Comparison of ENCODE assay signal across 13 mouse cellular contexts in genomic region chr8:70719796-70720270, GRCm38 (mm10). TPM values are rescaled to one million over a fixed set of nuclear protein-coding genes. Genes with fewer than 3 reads are reported as not detected.
DNase-seq lines count a peak whose midpoint lies in the region; ATAC-seq and TF ChIP-seq lines count a peak whose summit lies in the region.
"Had no signal": no experiment of that assay in that cellular context is flagged by ENCODE, and none has a peak within 500 bp of the region (broad histone marks: within the 10 kb centered on the region; RNA-seq: fewer than 3 reads in every experiment).

No protein-coding gene starts in this region.

- peak; percentile 33 to 55 for DNase-seq in heart, adult 18-20 months
- DNase-seq in heart, embryonic 10.5 days (ENCODE audit: low spot score) = no peak
- DNase-seq in testis, postnatal 10 days (ENCODE audit: low spot score) = peak; percentile 43
- DNase-seq in testis, postnatal 14 days (ENCODE audit: low spot score) = no peak
- peak; percentile 78 for DNase-seq in stomach, postnatal 0 days (ENCODE audit: low spot score)
- DNase-seq in embryo, embryonic 9.5 days (ENCODE audit: extremely low spot score) = no peak

- no peaks in the 10 kb centered on the region for H3K36me3 ChIP-seq in heart, embryonic 10.5 days
- H3K36me3 ChIP-seq in intestine, postnatal 0 days (ENCODE audit: control insufficient read depth, insufficient read depth) = no peaks in the 10 kb centered on the region; the same call in 1 of the 2 replicates
- no peaks in the 10 kb centered on the region for H3K36me3 ChIP-seq in stomach, postnatal 0 days (ENCODE audit: control insufficient read depth, insufficient read depth, low read length)
- H3K36me3 ChIP-seq: embryonic facial prominence, embryonic 13.5 days; forebrain, embryonic 15.5 days; G1E; hindbrain, embryonic 13.5 days; limb, embryonic 13.5 days had no signal

- no peak overlapping the region for H3K27ac ChIP-seq in heart, embryonic 10.5 days
- no peak overlapping the region for H3K27ac ChIP-seq in intestine, postnatal 0 days (ENCODE audit: low read depth, low read length)
- peak overlapping the region; percentile 69 for H3K27ac ChIP-seq in stomach, postnatal 0 days (replicated peaks)
- H3K27ac ChIP-seq: embryonic facial prominence, embryonic 13.5 days; forebrain, embryonic 15.5 days; hindbrain, embryonic 13.5 days; limb, embryonic 13.5 days had no signal

- H3K9ac ChIP-seq in intestine, postnatal 0 days (ENCODE audit: low read depth, low read length) = no peak overlapping the region
- H3K9ac ChIP-seq in stomach, postnatal 0 days (ENCODE audit: low read length) = no peak overlapping the region; the same call in 1 of the 2 replicates
- H3K9ac ChIP-seq: embryonic facial prominence, embryonic 13.5 days; forebrain, embryonic 15.5 days; hindbrain, embryonic 13.5 days; limb, embryonic 13.5 days had no signal

- H3K27me3 ChIP-seq in heart, embryonic 10.5 days (ENCODE audit: insufficient read depth, poor library complexity, severe bottlenecking) = peaks cover 54% of the 10 kb centered on the region
- no peaks in the 10 kb centered on the region for H3K27me3 ChIP-seq in intestine, postnatal 0 days (replicated peaks; ENCODE audit: control insufficient read depth, insufficient read depth, low read length)
- H3K27me3 ChIP-seq in stomach, postnatal 0 days (ENCODE audit: control insufficient read depth, insufficient read depth, low read length) = no peaks in the 10 kb centered on the region
- H3K27me3 ChIP-seq: embryonic facial prominence, embryonic 13.5 days had no signal

- peak; percentile 23; the same call in 1 of the 2 replicates for ATAC-seq in intestine, postnatal 0 days
- peak; percentile 79 for ATAC-seq in stomach, postnatal 0 days (ENCODE audit: low FRiP score, low TSS enrichment)
- ATAC-seq: forebrain, embryonic 15.5 days had no signal

- 0 out of 2 replicates have a peak overlapping the region, but pooled peaks have one; percentile 7 for H3K4me2 ChIP-seq in intestine, postnatal 0 days (replicated peaks; ENCODE audit: low read depth)
- H3K4me2 ChIP-seq in stomach, postnatal 0 days (replicated peaks; ENCODE audit: low read depth) = no peak overlapping the region
- H3K4me2 ChIP-seq: embryonic facial prominence, embryonic 13.5 days; forebrain, embryonic 15.5 days; heart, embryonic 11.5 days; hindbrain, embryonic 13.5 days; limb, embryonic 13.5 days had no signal

- 53% methylated on average over 9 of the region's 9 CpGs for WGBS in heart, embryonic 10.5 days
- WGBS in intestine, postnatal 0 days = 34% methylated on average over 9 of the region's 9 CpGs
- WGBS in stomach, postnatal 0 days = 44% methylated on average over 9 of the region's 9 CpGs

- H3K9me3 ChIP-seq in heart, embryonic 10.5 days = no peaks in the 10 kb centered on the region
- no peaks in the 10 kb centered on the region for H3K9me3 ChIP-seq in intestine, postnatal 0 days (ENCODE audit: control insufficient read depth)
- no peaks in the 10 kb centered on the region for H3K9me3 ChIP-seq in stomach, postnatal 0 days (ENCODE audit: control insufficient read depth, low read length)
- H3K9me3 ChIP-seq: embryonic facial prominence, embryonic 13.5 days; forebrain, embryonic 15.5 days; G1E; hindbrain, embryonic 13.5 days; limb, embryonic 13.5 days had no signal

- no peak for TF ChIP-seq CTCF in intestine, postnatal 0 days (IDR thresholded peaks at IDR 0.05; ENCODE audit: low read depth)
- TF ChIP-seq CTCF in stomach, postnatal 0 days (IDR thresholded peaks at IDR 0.05; ENCODE audit: low read depth) = no peak

- no peak overlapping the region for H3K4me3 ChIP-seq in heart, embryonic 10.5 days
- no peak overlapping the region for H3K4me3 ChIP-seq in intestine, postnatal 0 days (ENCODE audit: low read depth, low read length)
- no peak overlapping the region for H3K4me3 ChIP-seq in stomach, postnatal 0 days (ENCODE audit: low read depth, low read length)
- H3K4me3 ChIP-seq: embryonic facial prominence, embryonic 13.5 days; forebrain, embryonic 15.5 days; hindbrain, embryonic 13.5 days; limb, embryonic 13.5 days had no signal

- peaks cover 17% of the 10 kb centered on the region; the same call in 1 of the 2 replicates for H3K4me1 ChIP-seq in heart, embryonic 10.5 days
- no peaks in the 10 kb centered on the region for H3K4me1 ChIP-seq in intestine, postnatal 0 days (replicated peaks; ENCODE audit: control insufficient read depth, insufficient read depth, low read length)
- H3K4me1 ChIP-seq in stomach, postnatal 0 days (replicated peaks; ENCODE audit: control insufficient read depth, insufficient read depth) = no peaks in the 10 kb centered on the region
- H3K4me1 ChIP-seq: embryonic facial prominence, embryonic 13.5 days; forebrain, embryonic 15.5 days had no signal

- TF ChIP-seq EP300 in stomach, postnatal 0 days (optimal IDR thresholded peaks at IDR 0.05) = no peak

RNA-seq across cellular contexts. Expression of gene Gm3336, which starts 1.5 kb away (rescaled TPM):
- not detected for total RNA-seq in heart, adult 18-20 months (2021)
- polyA plus RNA-seq in heart, embryonic 10.5 days (2016; fragmentation: Nextera tagmentation; extraction: Ambion mirVana) = not detected in 2 replicates
- polyA plus RNA-seq in intestine, postnatal 0 days (2015; fragmentation: Nextera tagmentation; extraction: Ambion mirVana) = 2.8 TPM in 2 replicates
- polyA plus RNA-seq in stomach, postnatal 0 days (2015; fragmentation: Nextera tagmentation; extraction: Ambion mirVana) = 29.7 and 32.2 TPM in 2 replicates
- polyA plus RNA-seq: embryonic facial prominence, embryonic 13.5 days; forebrain, embryonic 15.5 days; heart, embryonic 11.5 days; hindbrain, embryonic 13.5 days; limb, embryonic 13.5 days had no signal

RNA-seq across cellular contexts. Expression of gene Pde4c, which starts 3.7 kb away (rescaled TPM):
- 1 to 10 TPM; 1.4 to 2.0 TPM for total RNA-seq in heart, adult 18-20 months (2021)
- polyA plus RNA-seq in heart, embryonic 10.5 days (2016; fragmentation: Nextera tagmentation; extraction: Ambion mirVana) = 0.45 and 0.48 TPM in 2 replicates
- polyA plus RNA-seq in intestine, postnatal 0 days (2015; fragmentation: Nextera tagmentation; extraction: Ambion mirVana) = 0.21 and 0.31 TPM in 2 replicates
- 0.27 and 0.35 TPM in 2 replicates for polyA plus RNA-seq in stomach, postnatal 0 days (2015; fragmentation: Nextera tagmentation; extraction: Ambion mirVana)
- polyA plus RNA-seq: heart, embryonic 11.5 days had no signal

RNA-seq across cellular contexts. Expression of gene Iqcn, which starts 16.6 kb away (rescaled TPM):
- under 1 TPM in 1 of 2 experiments, not detected in 1; 0.05 TPM for total RNA-seq in heart, adult 18-20 months (2021)
- polyA plus RNA-seq in heart, embryonic 10.5 days (2016; fragmentation: Nextera tagmentation; extraction: Ambion mirVana) = not detected in 2 replicates
- not detected in 2 replicates for polyA plus RNA-seq in intestine, postnatal 0 days (2015; fragmentation: Nextera tagmentation; extraction: Ambion mirVana)
- polyA plus RNA-seq in stomach, postnatal 0 days (2015; fragmentation: Nextera tagmentation; extraction: Ambion mirVana) = 0.05 TPM in 1 of 2 replicates, not detected in the other
- polyA plus RNA-seq: G1E; heart, embryonic 11.5 days; limb, embryonic 13.5 days had no signal

RNA-seq across cellular contexts. Expression of gene Jund, which starts 21.1 kb away (rescaled TPM):
- 100 to 1,000 TPM; 129 to 138 TPM for total RNA-seq in heart, adult 18-20 months (2021)
- polyA plus RNA-seq in heart, embryonic 10.5 days (2016; fragmentation: Nextera tagmentation; extraction: Ambion mirVana) = 76.3 and 116 TPM in 2 replicates
- 114 and 121 TPM in 2 replicates for polyA plus RNA-seq in intestine, postnatal 0 days (2015; fragmentation: Nextera tagmentation; extraction: Ambion mirVana)
- 78.3 and 108 TPM in 2 replicates for polyA plus RNA-seq in stomach, postnatal 0 days (2015; fragmentation: Nextera tagmentation; extraction: Ambion mirVana)

RNA-seq across cellular contexts. Expression of gene Rab3a, which starts 34.6 kb away (rescaled TPM):
- total RNA-seq in heart, adult 18-20 months (2021) = 10 to 100 TPM; 40.3 to 49.2 TPM
- polyA plus RNA-seq in heart, embryonic 10.5 days (2016; fragmentation: Nextera tagmentation; extraction: Ambion mirVana) = 11.2 and 14.2 TPM in 2 replicates
- polyA plus RNA-seq in intestine, postnatal 0 days (2015; fragmentation: Nextera tagmentation; extraction: Ambion mirVana) = 18.8 and 19.5 TPM in 2 replicates
- 18.9 and 19.0 TPM in 2 replicates for polyA plus RNA-seq in stomach, postnatal 0 days (2015; fragmentation: Nextera tagmentation; extraction: Ambion mirVana)

Comparison
In these comparisons a context has a peak if more than half of its experiments do, and no peak if none do; other contexts are left out.
1. DNase-seq: peak in heart, adult 18-20 months (2 of 2), testis, postnatal 10 days (single experiment) and stomach, postnatal 0 days (single experiment); none in heart, embryonic 10.5 days (single experiment), testis, postnatal 14 days (single experiment) and embryo, embryonic 9.5 days (single experiment).